Mouse (Mus musculus) MEL-GATA-1-ER (cell line): ENCODE data around the gene Krtap4-6.
"Not testable (repeated sequence)": the region's sequence is repeated elsewhere in the genome, so short reads cannot be mapped to it uniquely, and the experiment has no call there.

Experiments used
- DNase-seq: peaks from one replicate; pipeline ENCODE4 v3.0.0-alpha.2; 2012; ENCODE audit warnings: low read depth; ENCODE audit errors: extremely low read depth

Gene Krtap4-6

GRCm38 (mm10) chr11:99665860-99666259 lies at the start of gene Krtap4-6:
TSS of gene Krtap4-6 (minus strand) at chr11:99665960.
- no peak for DNase-seq

GRCm38 (mm10) chr11:99690463-99690862 lies 24.7 kb upstream of the Krtap4-6 start, which contains the start of gene Gm14190:
TSS of gene Gm14190 (minus strand) at chr11:99690740.
- no peak for DNase-seq

GRCm38 (mm10) chr11:99685235-99685634 lies 19.5 kb upstream of the Krtap4-6 start:
- DNase-seq: not testable (repeated sequence)

- DNase-seq: no peak
These were observed 17.7 kb upstream of the Krtap4-6 start for GRCm38 (mm10) chr11:99683481-99683880.

GRCm38 (mm10) chr11:99662802-99663201 lies 3.0 kb downstream of the Krtap4-6 start:
- no peak for DNase-seq

GRCm38 (mm10) chr11:99659256-99659655 lies 6.5 kb downstream of the Krtap4-6 start:
- DNase-seq: no peak

GRCm38 (mm10) chr11:99658467-99659010 lies 7.2 kb downstream of the Krtap4-6 start, which contains the start of gene Gm11563:
TSS of gene Gm11563 (minus strand) at chr11:99658960.
- DNase-seq: not testable (repeated sequence)

- no peak for DNase-seq
These were observed 8.7 kb downstream of the Krtap4-6 start for GRCm38 (mm10) chr11:99657051-99657450.

- no peak for DNase-seq
These were observed 15.6 kb downstream of the Krtap4-6 start, which contains the start of gene Gm11555 for GRCm38 (mm10) chr11:99650136-99650535. TSS of gene Gm11555 (minus strand) at chr11:99650236.

GRCm38 (mm10) chr11:99646444-99646843 lies 19.3 kb downstream of the Krtap4-6 start:
- no peak for DNase-seq

GRCm38 (mm10) chr11:99644351-99644750 lies 21.4 kb downstream of the Krtap4-6 start:
- no peak for DNase-seq

- DNase-seq: not testable (repeated sequence)
These were observed 22.1 kb downstream of the Krtap4-6 start, which contains the start of gene Krtap4-7 for GRCm38 (mm10) chr11:99643635-99644139. TSS of gene Krtap4-7 (minus strand) at chr11:99644089.

- no peak for DNase-seq
These were observed 24.8 kb downstream of the Krtap4-6 start for GRCm38 (mm10) chr11:99640926-99641325.

- no peak for DNase-seq
These were observed 28.7 kb downstream of the Krtap4-6 start for GRCm38 (mm10) chr11:99637086-99637485.

- no peak for DNase-seq
These were observed 31.1 kb downstream of the Krtap4-6 start, which contains the start of gene Krtap4-2 for GRCm38 (mm10) chr11:99634653-99635134. TSS of gene Krtap4-2 (minus strand) at chr11:99635084.

- no peak for DNase-seq
These were observed 32.5 kb downstream of the Krtap4-6 start for GRCm38 (mm10) chr11:99633293-99633692.

GRCm38 (mm10) chr11:99630890-99631289 lies 34.9 kb downstream of the Krtap4-6 start:
- DNase-seq: no peak

- DNase-seq: no peak
These were observed 37.6 kb downstream of the Krtap4-6 start, which contains the start of gene Krtap4-1 for GRCm38 (mm10) chr11:99628138-99628537. TSS of gene Krtap4-1 (minus strand) at chr11:99628238.

GRCm38 (mm10) chr11:99620335-99620734 lies 45.4 kb downstream of the Krtap4-6 start, which contains the start of gene Gm11562:
TSS of gene Gm11562 (minus strand) at chr11:99620435.
- DNase-seq: no peak
